12 mouse cellular contexts compared by ENCODE assay signal in the genomic region with DNA sequence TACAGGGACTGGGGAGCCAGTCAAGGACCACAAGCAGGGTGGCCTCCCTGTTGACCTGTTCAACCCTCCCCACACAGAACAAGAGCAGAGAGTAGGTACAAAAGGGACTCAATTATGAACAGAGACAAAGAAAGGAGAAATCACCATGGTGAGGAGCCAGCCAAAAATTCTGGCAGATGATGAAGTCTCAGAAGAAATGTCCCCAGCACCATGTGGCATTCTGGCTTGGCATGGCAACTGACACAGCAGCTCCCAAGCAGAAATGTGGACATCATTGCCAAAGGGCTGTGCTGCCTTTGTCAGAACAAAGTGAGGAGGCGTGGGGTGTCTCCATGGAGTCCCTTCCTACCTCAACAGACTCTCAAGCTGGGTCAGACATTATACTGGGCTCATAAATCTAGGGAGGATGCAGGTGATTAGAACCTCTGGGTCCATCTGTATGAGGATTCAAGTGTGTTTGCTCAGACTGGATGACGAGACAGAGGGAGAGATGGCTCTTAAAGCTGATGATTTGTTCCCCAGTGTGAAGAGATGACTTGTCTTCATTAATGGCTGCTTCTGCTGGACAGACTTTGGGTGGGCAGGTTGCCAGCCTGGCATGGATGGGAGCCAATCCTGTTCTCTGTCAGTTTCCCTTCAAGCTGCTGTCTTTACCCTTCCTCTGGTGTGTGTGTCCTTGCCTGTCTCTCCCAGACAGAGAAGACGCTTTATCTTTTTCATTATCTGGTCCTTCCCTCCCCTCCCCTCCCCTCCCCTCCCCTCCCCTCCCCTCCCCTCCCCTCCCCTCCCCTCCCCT.
DNase-seq lines count a peak whose midpoint lies in the region; ATAC-seq and TF ChIP-seq lines count a peak whose summit lies in the region.
"Had no signal": no experiment of that assay in that cellular context is flagged by ENCODE, and none has a peak within 500 bp of the region (broad histone marks: within the 10 kb centered on the region; RNA-seq: fewer than 3 reads in every experiment).

No protein-coding gene starts in this region.

- no peaks in the 10 kb centered on the region for H3K4me1 ChIP-seq in heart, embryonic 16.5 days (ENCODE audit: control insufficient read depth, insufficient read depth, low read length)
- no peaks in the 10 kb centered on the region for H3K4me1 ChIP-seq in heart, embryonic 10.5 days
- H3K4me1 ChIP-seq: heart, embryonic 12.5 days had no signal

- no peak overlapping the region for H3K4me3 ChIP-seq in heart, embryonic 16.5 days (ENCODE audit: low read length)
- H3K4me3 ChIP-seq in heart, embryonic 10.5 days: no peak overlapping the region
- H3K4me3 ChIP-seq: heart, embryonic 12.5 days had no signal

- no peak overlapping the region for H3K27ac ChIP-seq in heart, embryonic 16.5 days (ENCODE audit: low read length)
- H3K27ac ChIP-seq in heart, embryonic 10.5 days: no peak overlapping the region

- H3K27me3 ChIP-seq in heart, embryonic 16.5 days (ENCODE audit: control insufficient read depth, insufficient read depth, low read length): no peaks in the 10 kb centered on the region
- no peaks in the 10 kb centered on the region for H3K27me3 ChIP-seq in heart, embryonic 10.5 days (ENCODE audit: insufficient read depth, poor library complexity, severe bottlenecking)
- H3K27me3 ChIP-seq: CH12.LX; heart, embryonic 12.5 days had no signal

- ATAC-seq in heart, embryonic 16.5 days (replicated peaks; ENCODE audit: extremely low read depth, insufficient read depth, low FRiP score): peak; percentile 28; the same call in 1 of the 2 replicates
- no peak for ATAC-seq in megakaryocyte, adult 5-6 weeks (ENCODE audit: poor library complexity, severe bottlenecking)
- no peak for ATAC-seq in activated CD4-positive, CD25-positive, alpha-beta regulatory T cell, adult 4 months

- no peak overlapping the region for H3K9ac ChIP-seq in heart, embryonic 16.5 days (ENCODE audit: low read length)
- H3K9ac ChIP-seq: heart, embryonic 12.5 days had no signal

- H3K36me3 ChIP-seq in heart, embryonic 16.5 days (ENCODE audit: control insufficient read depth, insufficient read depth): no peaks in the 10 kb centered on the region
- no peaks in the 10 kb centered on the region for H3K36me3 ChIP-seq in heart, embryonic 10.5 days
- H3K36me3 ChIP-seq: heart, embryonic 12.5 days had no signal

- no peaks in the 10 kb centered on the region for H3K9me3 ChIP-seq in heart, embryonic 16.5 days (replicated peaks; ENCODE audit: control insufficient read depth, low read length)
- H3K9me3 ChIP-seq in heart, embryonic 10.5 days: no peaks in the 10 kb centered on the region
- H3K9me3 ChIP-seq: heart, embryonic 12.5 days had no signal

- no peak for DNase-seq in heart, embryonic 10.5 days (ENCODE audit: low spot score)
- DNase-seq in brain, embryonic 14.5 days (ENCODE audit: low read depth): peak; percentile 73
- peak; percentile 89 to 91 for DNase-seq in cerebellum, postnatal 10 days
- DNase-seq in layer of hippocampus, adult 9-10 months (ENCODE audit: low spot score): peak; percentile 22
- DNase-seq in urinary bladder, adult 18-20 months (ENCODE audit: low spot score in 2 of 2): no peak
- DNase-seq: kidney, adult 2 months; lung, adult 2 months had no signal

- TF ChIP-seq CTCF in brain, embryonic 14.5 days (IDR thresholded peaks at IDR 0.05; ENCODE audit: borderline replicate concordance, extremely low read depth, insufficient read depth, insufficient read length): no peak

- no peak overlapping the region for H3K4me2 ChIP-seq in heart, embryonic 16.5 days (ENCODE audit: low read depth, low read length)
- H3K4me2 ChIP-seq: heart, embryonic 12.5 days had no signal

- TF ChIP-seq POLR2A in brain, embryonic 14.5 days (IDR thresholded peaks at IDR 0.05; ENCODE audit: borderline replicate concordance, extremely low read depth, insufficient read depth, insufficient read length, poor library complexity, severe bottlenecking): no peak

- 59% methylated on average over 3 of the region's 3 CpGs for WGBS in heart, embryonic 16.5 days
- WGBS in heart, embryonic 10.5 days: 68% methylated on average over 3 of the region's 3 CpGs

Comparison
In these comparisons a context has a peak if more than half of its experiments do, and no peak if none do; other contexts are left out.
1. DNase-seq: peak in brain, embryonic 14.5 days (single experiment), cerebellum, postnatal 10 days (2 of 2) and layer of hippocampus, adult 9-10 months (single experiment); none in heart, embryonic 10.5 days (single experiment) and urinary bladder, adult 18-20 months (0 of 2).